Mouse (Mus musculus) MEL (cell line): Measurements from ENCODE around the gene Tmem240. TPM values are rescaled to one million over a fixed set of nuclear protein-coding genes. Genes with fewer than 3 reads are reported as not detected.

Experiments used
- DNase-seq: peaks from one replicate; pipeline ENCODE4 v3.0.0; 2011; ENCODE audit warnings: low read depth, low spot score
- H3K27ac ChIP-seq: 2 replicates; pipeline ENCODE4 v1.5.1; 2012; ENCODE audit warnings: low read depth, mild to moderate bottlenecking, control low read depth, low read length, moderate library complexity; ENCODE audit not compliant: control insufficient read depth
- H3K27me3 ChIP-seq, 2 experiments: fragments of 150-350 bp in 1 of 2; sonication (generic) in 1 of 2; 2 replicates each; pipeline ENCODE4 v1.6.1; 2012; ENCODE audit warnings: low read length in 2 of 2, mild to moderate bottlenecking in 2 of 2, improper control_type of control experiment in 1 of 2, moderate library complexity in 1 of 2; ENCODE audit not compliant: insufficient read depth in 2 of 2, control insufficient read depth in 1 of 2
- H3K36me3 ChIP-seq, 2 experiments: 2 replicates each; pipeline ENCODE4 v1.6.1; 2012 to 2014; ENCODE audit warnings: low read length in 2 of 2, improper control_type of control experiment in 1 of 2, inconsistent platforms in 1 of 2, mild to moderate bottlenecking in 1 of 2; ENCODE audit not compliant: insufficient read depth in 2 of 2, control insufficient read depth in 1 of 2
- H3K4me1 ChIP-seq, 2 experiments: fragments of 150-350 bp in 1 of 2; sonication (generic) in 1 of 2; 2 replicates each; pipeline ENCODE4 v1.6.1; 2012; ENCODE audit warnings: low read length in 2 of 2, improper control_type of control experiment in 1 of 2, mild to moderate bottlenecking in 1 of 2; ENCODE audit not compliant: insufficient read depth in 2 of 2, control insufficient read depth in 1 of 2
- H3K4me3 ChIP-seq, 2 experiments: fragments of 150-350 bp in 1 of 2; sonication (generic) in 1 of 2; 2 replicates each; pipeline ENCODE4 v1.5.1; 2012; ENCODE audit warnings: low read depth in 2 of 2, low read length in 2 of 2, mild to moderate bottlenecking in 2 of 2, moderate library complexity in 2 of 2, control low read depth in 1 of 2, improper control_type of control experiment in 1 of 2; ENCODE audit not compliant: control insufficient read depth in 1 of 2, insufficient read depth in 1 of 2
- H3K79me2 ChIP-seq: 2 replicates; pipeline ENCODE4 v1.6.1; 2012; ENCODE audit warnings: mild to moderate bottlenecking, low read length, moderate library complexity; ENCODE audit not compliant: control insufficient read depth, poor library complexity, insufficient read depth
- H3K9ac ChIP-seq: 2 replicates; pipeline ENCODE4 v1.6.1; 2012; ENCODE audit warnings: low read depth, mild to moderate bottlenecking, control low read depth, low read length, moderate library complexity; ENCODE audit not compliant: control insufficient read depth, poor library complexity, severe bottlenecking
- H3K9me3 ChIP-seq: fragments of 150-350 bp; sonication (generic); replicated peaks from 2 replicates; pipeline ENCODE4 v1.6.1; 2012; ENCODE audit warnings: mild to moderate bottlenecking, low read length, improper control_type of control experiment, moderate library complexity; ENCODE audit not compliant: insufficient read depth
- E2F4 ChIP-seq: IDR thresholded peaks from 2 replicates; pipeline ENCODE4 v1.6.1; 2011; ENCODE audit warnings: low read depth, low read length, improper control_type of control experiment, borderline replicate concordance
- EP300 ChIP-seq, 2 experiments: IDR thresholded peaks; 2 replicates each; pipeline ENCODE4 v1.6.1; 2011; ENCODE audit warnings: improper control_type of control experiment in 2 of 2, low read length in 2 of 2, low read depth in 1 of 2, mild to moderate bottlenecking in 1 of 2
- ETS1 ChIP-seq: IDR thresholded peaks from 2 replicates; pipeline ENCODE4 v1.6.1; 2012; ENCODE audit warnings: low read depth, mild to moderate bottlenecking, inconsistent platforms, low read length, improper control_type of control experiment, moderate library complexity
- HCFC1 ChIP-seq: IDR thresholded peaks from 2 replicates; pipeline ENCODE4 v1.6.1; 2012; ENCODE audit warnings: low read depth, mild to moderate bottlenecking, inconsistent platforms, low read length, improper control_type of control experiment, moderate library complexity
- JUND ChIP-seq: IDR thresholded peaks from 2 replicates; pipeline ENCODE4 v1.6.1; 2011; ENCODE audit warnings: low read depth, mild to moderate bottlenecking, improper control_type of control experiment, low read length
- KAT2A ChIP-seq: conservative IDR thresholded peaks from 2 replicates; pipeline ENCODE4 v1.6.1; 2012; ENCODE audit warnings: low read depth, low read length, improper control_type of control experiment, inconsistent platforms
- MAFK ChIP-seq: IDR thresholded peaks from 2 replicates; pipeline ENCODE4 v1.6.1; 2011; ENCODE audit warnings: low read depth, mild to moderate bottlenecking, low read length, improper control_type of control experiment, borderline replicate concordance
- MAX ChIP-seq: IDR thresholded peaks from 2 replicates; pipeline ENCODE4 v1.6.1; 2011; ENCODE audit warnings: low read length, improper control_type of control experiment
- MAZ ChIP-seq: IDR thresholded peaks from 2 replicates; pipeline ENCODE4 v1.6.1; 2012; ENCODE audit warnings: low read depth, mild to moderate bottlenecking, inconsistent platforms, low read length, improper control_type of control experiment
- MYC ChIP-seq: IDR thresholded peaks from 2 replicates; pipeline ENCODE4 v1.6.1; 2011; ENCODE audit warnings: low read depth, mild to moderate bottlenecking, low read length, improper control_type of control experiment, moderate library complexity
- NELFE ChIP-seq: IDR thresholded peaks from 2 replicates; pipeline ENCODE4 v1.6.1; 2011; ENCODE audit warnings: low read depth, low read length, improper control_type of control experiment
- NRF1 ChIP-seq: IDR thresholded peaks from 2 replicates; pipeline ENCODE4 v1.6.1; 2014; ENCODE audit warnings: low read depth, mild to moderate bottlenecking, inconsistent platforms, low read length, improper control_type of control experiment, moderate library complexity; ENCODE audit not compliant: poor library complexity, insufficient read depth, severe bottlenecking
- POLR2A ChIP-seq, 2 experiments: IDR thresholded peaks; 2 replicates each; pipeline ENCODE4 v1.6.1; 2011 to 2012; ENCODE audit warnings: low read length in 2 of 2, mild to moderate bottlenecking in 2 of 2, control low read depth in 1 of 2, improper control_type of control experiment in 1 of 2, low read depth in 1 of 2, moderate library complexity in 1 of 2; ENCODE audit not compliant: control insufficient read depth in 1 of 2, insufficient read depth in 1 of 2, poor library complexity in 1 of 2
- POLR2AphosphoS5 ChIP-seq: IDR thresholded peaks from 2 replicates; pipeline ENCODE4 v1.6.1; 2012; ENCODE audit warnings: low read depth, borderline replicate concordance, mild to moderate bottlenecking, inconsistent platforms, low read length, moderate library complexity, mixed read lengths
- RAD21 ChIP-seq: IDR thresholded peaks from 2 replicates; pipeline ENCODE4 v1.6.1; 2011; ENCODE audit warnings: mild to moderate bottlenecking, low read depth, low read length, improper control_type of control experiment
- TAL1 ChIP-seq: IDR thresholded peaks from 2 replicates; pipeline ENCODE4 v1.6.1; 2012; ENCODE audit warnings: mild to moderate bottlenecking, inconsistent platforms, low read length, moderate library complexity, mixed read lengths
- TBP ChIP-seq: IDR thresholded peaks from 2 replicates; pipeline ENCODE4 v1.8.0; 2011; ENCODE audit warnings: low read depth, low read length, improper control_type of control experiment
- TCF12 ChIP-seq: IDR thresholded peaks from 2 replicates; pipeline ENCODE4 v1.6.1; 2014; ENCODE audit warnings: low read depth, mild to moderate bottlenecking, inconsistent platforms, low read length, improper control_type of control experiment, moderate library complexity
- UBTF ChIP-seq: IDR thresholded peaks from 2 replicates; pipeline ENCODE4 v1.6.1; 2012; ENCODE audit warnings: low read depth, mild to moderate bottlenecking, inconsistent platforms, low read length, improper control_type of control experiment, moderate library complexity, borderline replicate concordance; ENCODE audit not compliant: insufficient read depth
- ZMIZ1 ChIP-seq: IDR thresholded peaks from 2 replicates; pipeline ENCODE4 v1.6.1; 2012; ENCODE audit warnings: low read depth, mild to moderate bottlenecking, inconsistent platforms, low read length, improper control_type of control experiment, moderate library complexity
- ZNF384 ChIP-seq: IDR thresholded peaks from 2 replicates; pipeline ENCODE4 v1.6.1; 2012; ENCODE audit warnings: low read depth, mild to moderate bottlenecking, inconsistent platforms, low read length, improper control_type of control experiment
- polyA plus RNA-seq, 2 experiments: library from polyadenylated mRNA; stranded (reverse) in 1 of 2; unstranded in 1 of 2; fragments of >175 nt in 1 of 2; fragments of >200 nt in 1 of 2; gene quantifications; 2 replicates each; pipeline versions ENCODE4 v1.2.1 to v1.2.4; 2012; ENCODE audit warnings: low replicate concordance in 2 of 2, low read depth in 1 of 2; ENCODE audit not compliant: insufficient read length in 2 of 2, insufficient read depth in 1 of 2, missing spikeins in 1 of 2
- total RNA-seq: library from RNA; depleted of rRNA; stranded (reverse); fragments of 300-350 nt; gene quantifications from 2 replicates; pipeline ENCODE4 v1.2.3, GENCODE M21; 2012

The Tmem240 gene
- total and polyA plus RNA-seq, 3 experiments: 0.27 to 0.33 TPM; not detected in 1

DNA sequence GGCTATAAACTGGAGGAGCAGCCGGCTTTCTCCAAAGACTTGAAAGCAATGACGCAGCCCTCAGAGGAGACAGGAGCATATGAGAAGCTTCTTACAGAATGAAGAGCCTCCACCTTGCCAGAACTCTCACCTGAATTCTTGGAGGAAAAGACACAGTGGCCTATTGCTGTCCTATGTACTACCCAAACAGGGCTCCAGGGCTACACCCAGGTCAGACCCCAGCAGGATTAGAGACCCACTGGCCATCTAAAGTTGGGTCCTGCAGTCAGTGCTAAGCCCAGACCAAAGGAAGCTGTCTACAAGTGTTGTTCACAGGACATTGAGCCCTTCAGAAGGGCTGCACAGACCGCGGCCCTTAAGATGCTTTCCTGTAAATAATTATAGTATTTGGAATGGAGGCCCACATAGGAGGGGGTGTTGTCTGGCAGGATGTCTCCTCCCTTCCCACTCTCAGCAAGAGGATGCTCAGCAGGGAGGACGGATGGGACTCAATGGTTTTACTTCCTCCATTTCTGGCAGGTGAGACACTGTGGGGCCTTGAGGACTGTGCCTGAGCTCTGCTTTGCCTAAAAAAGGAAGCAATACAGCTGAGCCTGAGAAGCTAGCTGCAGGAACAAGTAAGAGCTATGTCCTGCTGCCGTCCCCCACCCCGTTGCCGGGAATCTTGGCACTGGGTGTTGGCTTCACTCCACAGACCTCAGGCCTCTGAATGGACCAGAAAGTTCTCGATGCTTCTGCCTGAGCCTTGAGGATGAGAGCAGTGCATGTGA, 40.6 kb downstream of the Tmem240 start:
- Histone ChIP-seq H3K9me3 (no peaks in the 10 kb centered on the region), H3K27ac (no peak overlapping the region), H3K79me2 (no peaks in the 10 kb centered on the region), H3K9ac (no peak overlapping the region), H3K4me1 (peaks cover 6 to 26% of the 10 kb centered on the region in 2 experiments), H3K36me3 (peaks cover 0 to 8% of the 10 kb centered on the region in 2 experiments; a peak in 2 of 4 replicates), H3K4me3 (no peak overlapping the region), H3K27me3 (no peaks in the 10 kb centered on the region)
- DNase-seq: peak; percentile 59
- TF ChIP-seq TAL1 (no peak), TBP (no peak), ZMIZ1 (no peak), POLR2A (IDR thresholded peaks at IDR 0.05; ENCODE audit: control insufficient read depth in 1 of 2, insufficient read depth in 1 of 2, low read depth in 1 of 2, low read length in 2 of 2, poor library complexity in 1 of 2) (no peak), NRF1 (no peak), MAZ (no peak), ZNF384 (no peak), E2F4 (no peak), TCF12 (no peak), MAX (no peak), NELFE (no peak), MYC (no peak), MAFK (no peak), EP300 (IDR thresholded peaks at IDR 0.05; ENCODE audit: low read depth in 1 of 2, low read length in 2 of 2) (no peak), POLR2AphosphoS5 (no peak), KAT2A (no peak)

DNA sequence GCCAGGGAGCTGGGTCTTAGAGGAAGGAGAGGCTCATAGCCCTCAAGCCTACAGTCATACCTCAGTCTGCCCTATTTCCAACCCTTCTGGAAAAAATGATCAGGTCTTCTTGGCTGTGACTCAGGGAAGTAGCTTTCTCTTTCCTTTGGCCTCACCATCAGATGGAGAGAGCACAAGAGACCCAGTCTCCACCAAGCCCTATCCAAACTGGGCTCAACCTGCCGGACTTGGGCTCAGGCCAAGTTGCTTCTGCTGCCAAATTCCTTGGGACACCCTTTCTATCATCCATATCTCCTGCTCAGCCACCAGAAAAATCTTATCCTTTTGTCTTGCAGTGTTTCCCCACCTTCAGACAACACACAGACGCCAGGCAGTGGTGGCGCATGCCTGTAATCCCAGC, 41.3 kb downstream of the Tmem240 start:
- H3K9me3 ChIP-seq: no peaks in the 10 kb centered on the region
- TF ChIP-seq RAD21 (no peak), POLR2AphosphoS5 (no peak), HCFC1 (no peak), UBTF (no peak), NRF1 (no peak), JUND (no peak), MAFK (no peak), ETS1 (no peak), ZMIZ1 (no peak)
- DNase-seq: no peak
- no peaks in the 10 kb centered on the region for H3K79me2 ChIP-seq
- peaks cover 0 to 8% of the 10 kb centered on the region in 2 experiments; a peak in 2 of 4 replicates for H3K36me3 ChIP-seq
- no peak overlapping the region for H3K4me3 ChIP-seq
- H3K27ac ChIP-seq: no peak overlapping the region
- no peaks in the 10 kb centered on the region for H3K27me3 ChIP-seq
- peaks cover 6 to 21% of the 10 kb centered on the region in 2 experiments for H3K4me1 ChIP-seq
- no peak overlapping the region for H3K9ac ChIP-seq
